Mouse (Mus musculus) heart, postnatal 0 days (tissue): ENCODE measurements around the gene Baz2b.

Experiments
- CTCF ChIP-seq: IDR thresholded peaks from 2 replicates; pipeline ENCODE4 v1.5.1; 2016; ENCODE audit warnings: antibody characterized with exemption, control low read depth, low read depth
- EP300 ChIP-seq: IDR thresholded peaks from 2 replicates; pipeline ENCODE4 v1.6.1; 2016; ENCODE audit warnings: antibody characterized with exemption, low read depth

DNA sequence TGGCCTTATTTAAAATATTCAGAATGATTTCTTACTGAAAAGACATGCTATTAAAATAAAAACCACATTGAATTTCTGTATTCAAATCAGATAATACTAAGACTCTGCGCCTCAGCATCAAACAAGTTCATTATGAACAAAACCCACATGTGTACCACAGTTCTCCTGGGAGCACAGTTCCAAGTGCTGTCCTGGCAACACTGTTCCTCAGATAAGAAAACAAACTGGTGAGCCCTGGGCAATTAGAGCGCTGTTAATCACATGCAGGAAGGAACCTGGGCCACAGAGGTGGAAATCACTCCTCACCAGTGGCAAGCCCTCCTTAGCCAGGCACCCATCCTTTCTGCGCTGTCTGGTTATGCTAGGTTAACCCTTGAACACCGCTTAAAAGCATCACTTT is 332.3 kb downstream of the Baz2b start:
- TF ChIP-seq CTCF (no peak), EP300 (no peak)
